Mouse (Mus musculus) liver (tissue): Measurements from ENCODE around the gene Adsl.
A peak's percentile ranks its signal among the peaks of the same experiment; 100 is the strongest.
"Not testable (repeated sequence)": the region's sequence is repeated elsewhere in the genome, so short reads cannot be mapped to it uniquely, and the experiment has no call there.

Experiments used
- DNase-seq: peaks from one replicate; pipeline ENCODE4 v3.0.0-alpha.2; 2020; ENCODE audit warnings: mixed read lengths

The Adsl gene

DNA sequence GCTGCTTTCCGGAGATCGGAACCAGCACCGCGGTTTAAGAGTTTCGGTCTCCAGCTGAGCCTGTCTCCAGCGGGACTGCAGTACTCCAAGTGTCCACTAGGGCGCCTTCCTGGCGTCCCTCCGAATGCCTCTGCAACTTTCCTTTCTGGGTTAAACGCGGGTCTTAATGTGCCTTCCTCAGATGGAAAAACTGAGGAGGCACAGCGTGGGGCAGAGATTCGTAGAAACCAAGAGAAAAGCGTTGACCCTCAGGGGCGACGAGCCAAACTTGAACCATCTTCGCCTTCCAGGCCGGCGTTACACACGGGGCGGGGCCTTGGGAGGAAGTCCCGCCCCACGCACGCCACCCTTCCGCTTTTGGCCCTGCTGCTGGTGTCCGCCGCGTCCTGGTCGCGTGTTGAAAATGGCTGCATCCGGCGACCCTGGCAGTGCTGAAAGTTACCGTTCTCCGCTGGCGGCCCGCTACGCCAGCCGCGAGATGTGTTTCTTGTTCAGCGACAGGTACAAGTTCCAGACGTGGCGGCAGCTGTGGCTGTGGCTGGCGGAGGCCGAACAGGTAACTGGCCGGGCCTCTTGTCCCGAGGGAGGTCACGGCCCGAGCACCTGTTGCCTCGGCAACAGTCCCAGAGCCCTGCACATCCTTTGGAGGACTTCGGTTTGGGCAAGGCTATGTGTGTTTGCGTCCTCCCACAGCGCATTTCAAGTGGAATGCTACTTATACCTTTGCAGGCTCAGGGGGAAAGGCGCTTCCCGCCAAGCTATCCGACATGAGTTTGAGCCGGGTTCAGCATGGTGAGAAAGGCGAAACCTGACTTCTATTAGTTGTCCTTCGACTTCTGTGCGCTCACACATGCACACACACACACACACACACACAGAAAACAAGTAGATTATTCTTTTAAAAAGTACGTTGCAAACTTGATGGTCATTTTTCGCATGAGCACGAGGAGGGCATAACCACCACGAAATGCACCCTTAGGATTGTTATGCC is at the start of gene Adsl:
Adsl (plus strand) TSS at position 346 of the 991 bp plus-strand sequence.
- peak; percentile 91 for DNase-seq

DNA sequence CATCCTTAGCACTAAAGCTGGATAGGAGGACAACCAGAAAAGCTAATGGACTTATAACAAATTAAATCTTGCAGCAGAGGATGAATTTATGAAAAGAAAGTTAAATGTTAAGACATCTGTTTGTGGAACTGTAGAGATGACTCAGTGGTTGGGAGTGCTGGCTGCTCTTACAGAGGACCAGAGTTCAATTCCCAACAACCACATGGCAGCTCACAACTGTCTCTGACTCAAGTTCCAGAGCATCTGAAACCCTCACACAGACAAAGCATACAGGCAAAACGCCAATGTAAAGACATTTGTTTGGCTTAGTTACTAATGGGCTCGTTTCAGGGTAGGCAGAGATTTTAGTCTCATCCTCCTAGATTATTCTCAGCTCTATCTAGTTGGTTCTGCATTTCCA is 48.5 kb upstream of the Adsl start:
- DNase-seq, result no peak

- DNase-seq, result no peak
These were observed 46.3 kb upstream of the Adsl start for GRCm38 (mm10) chr15:80901806-80902513.

DNA sequence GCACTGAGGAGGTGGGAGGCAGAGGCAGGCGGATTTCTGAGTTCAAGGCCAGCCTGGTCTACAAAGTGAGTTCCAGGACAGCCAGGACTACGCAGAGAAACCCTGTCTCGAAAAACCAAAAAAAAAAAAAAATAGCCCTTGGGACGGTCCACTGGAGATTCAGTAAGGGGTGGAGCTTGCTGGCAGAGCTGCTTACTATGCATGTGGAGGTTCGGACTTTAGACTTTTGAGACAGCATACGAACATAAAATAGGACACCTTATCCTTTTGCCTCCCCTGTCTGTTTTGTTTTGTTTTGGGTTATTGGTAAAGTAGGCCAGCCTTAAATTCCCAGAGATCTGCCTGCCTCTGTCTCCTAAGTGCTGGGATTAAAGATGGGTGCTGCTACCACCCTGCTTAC is 43.5 kb upstream of the Adsl start:
- not testable (repeated sequence) for DNase-seq

DNA sequence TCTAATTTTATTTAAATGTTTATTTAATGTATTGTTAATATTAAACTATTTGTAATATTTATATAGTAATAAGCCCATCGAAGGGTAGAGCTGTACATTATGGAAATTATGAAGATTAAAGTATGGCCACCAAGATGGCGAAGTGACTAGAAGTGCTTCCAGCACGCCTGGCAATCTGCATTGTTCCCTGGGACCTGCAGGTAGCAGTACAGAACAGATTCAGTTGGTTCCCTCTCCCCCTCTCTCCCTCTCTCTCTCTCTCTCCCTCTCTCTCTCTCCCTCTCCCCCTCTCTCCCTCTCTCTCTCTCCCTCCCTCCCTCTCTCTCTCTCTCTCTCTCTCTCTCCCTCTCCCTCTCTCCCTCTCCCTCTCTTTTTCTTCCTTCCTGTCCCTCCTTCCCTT is 38.1 kb upstream of the Adsl start:
- DNase-seq, result no peak

DNA sequence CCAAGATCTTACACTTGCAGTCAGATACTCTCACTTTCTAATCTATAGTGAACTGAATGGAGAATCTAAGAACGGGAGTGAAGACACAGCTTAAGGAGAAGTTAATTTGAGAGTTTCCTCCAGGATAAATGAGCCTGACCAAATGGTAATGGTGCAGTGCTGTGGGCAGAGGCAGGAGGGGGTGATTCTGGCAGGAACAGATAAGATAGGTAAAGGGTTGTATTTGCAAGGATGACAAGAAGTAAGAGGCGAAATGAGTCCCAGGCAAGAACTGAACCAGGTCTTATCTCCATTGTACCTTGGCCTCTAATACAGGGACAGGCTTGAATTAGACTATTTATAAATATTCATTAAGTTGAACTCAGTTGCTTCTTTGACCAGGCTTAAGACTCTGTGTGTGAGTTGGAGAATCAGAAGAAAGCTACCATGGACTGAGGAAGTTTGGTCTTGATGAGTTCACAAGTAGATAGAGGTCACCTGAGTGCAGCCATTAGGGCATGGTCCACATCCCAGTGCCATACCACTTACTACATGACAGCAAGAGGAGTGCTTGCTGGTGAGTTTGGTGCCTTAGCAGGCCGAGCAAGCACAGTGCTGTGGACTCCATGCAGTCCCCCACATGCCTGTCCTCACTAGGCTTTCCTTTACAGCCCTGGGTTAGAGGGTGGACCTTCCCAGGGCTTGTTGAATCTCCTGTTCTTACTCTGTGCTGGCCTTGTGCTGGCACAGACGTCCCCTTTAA is 37.3 kb upstream of the Adsl start:
- DNase-seq, result peak; percentile 73

DNA sequence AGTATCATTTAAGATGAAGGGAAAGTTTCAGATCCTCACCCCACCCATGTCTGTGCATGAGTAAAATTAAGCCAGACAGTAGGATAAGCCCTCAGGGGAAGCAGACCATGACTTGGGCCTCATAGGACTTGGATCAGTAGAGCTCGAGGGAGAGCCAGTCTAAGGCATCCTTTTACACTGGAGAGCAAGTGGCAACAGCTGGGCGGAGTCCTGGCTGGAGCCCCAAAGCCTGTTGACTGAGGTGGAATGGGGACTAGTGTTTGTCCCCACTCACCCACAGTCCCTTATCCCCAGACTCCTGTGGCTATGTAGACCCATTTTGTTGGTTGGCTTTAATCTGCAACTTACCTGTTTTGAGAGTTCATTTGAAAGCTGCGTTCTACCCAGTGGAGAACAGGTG is 36.1 kb upstream of the Adsl start:
- peak; percentile 44 for DNase-seq

DNA sequence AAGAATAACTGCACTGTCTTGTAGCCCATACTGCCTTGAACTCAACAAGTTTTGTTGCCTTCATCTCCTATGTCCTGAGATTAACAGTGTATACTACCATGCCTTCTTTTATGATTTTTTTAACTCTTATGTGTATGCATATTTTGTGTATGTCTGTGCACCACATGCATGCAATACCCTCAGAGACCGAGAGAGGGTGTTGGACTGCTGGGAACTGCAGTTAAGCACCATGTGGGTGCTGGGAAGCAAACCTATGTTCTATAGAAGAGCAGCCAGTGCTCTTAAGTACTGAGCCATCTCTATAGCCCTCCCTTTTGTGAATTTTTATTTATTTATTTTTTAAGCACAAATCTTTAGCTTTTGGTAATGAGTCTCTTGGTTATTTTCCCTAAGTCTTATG is 34.5 kb upstream of the Adsl start:
- DNase-seq, result no peak

GRCm38 (mm10) chr15:80915850-80916249 is 32.4 kb upstream of the Adsl start:
- no peak for DNase-seq

DNA sequence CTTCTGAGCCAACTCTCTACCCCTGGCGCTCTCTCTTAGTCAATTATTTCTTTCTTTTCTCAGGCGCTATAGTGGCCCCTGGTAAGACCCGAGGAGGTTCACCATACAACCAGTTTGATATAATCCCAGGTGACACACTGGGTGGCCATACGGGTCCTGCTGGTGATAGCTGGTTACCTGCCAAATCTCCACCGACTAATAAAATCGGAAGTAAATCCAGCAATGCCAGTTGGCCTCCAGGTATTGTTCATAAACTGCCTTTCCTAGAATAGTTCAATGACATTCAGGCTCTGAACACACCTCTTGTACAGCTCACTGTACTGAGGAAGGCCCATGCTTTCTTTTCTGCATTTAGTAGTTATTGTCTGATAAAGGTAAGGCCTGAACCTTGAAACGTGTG is 31.7 kb upstream of the Adsl start:
- no peak for DNase-seq

DNA sequence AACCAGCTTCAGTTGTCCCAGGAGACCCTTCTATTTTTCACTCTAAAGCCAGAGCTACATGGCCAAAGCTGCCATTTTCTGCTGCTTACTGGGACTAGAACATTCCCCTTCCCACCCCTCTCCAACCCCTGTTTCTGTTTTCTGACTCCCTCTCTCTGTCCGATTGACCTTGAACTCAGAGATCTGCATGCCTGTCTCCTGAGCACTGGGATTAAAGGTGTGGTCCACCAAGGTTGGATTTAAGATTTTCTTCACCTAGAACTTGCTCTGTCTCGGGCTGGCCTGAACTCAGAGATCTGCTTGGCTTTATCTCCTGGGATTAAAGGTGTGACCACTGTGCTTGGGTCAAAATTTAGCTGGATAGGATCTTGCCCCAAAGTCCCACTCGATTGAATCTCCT is 27.9 kb upstream of the Adsl start:
- no peak for DNase-seq

DNA sequence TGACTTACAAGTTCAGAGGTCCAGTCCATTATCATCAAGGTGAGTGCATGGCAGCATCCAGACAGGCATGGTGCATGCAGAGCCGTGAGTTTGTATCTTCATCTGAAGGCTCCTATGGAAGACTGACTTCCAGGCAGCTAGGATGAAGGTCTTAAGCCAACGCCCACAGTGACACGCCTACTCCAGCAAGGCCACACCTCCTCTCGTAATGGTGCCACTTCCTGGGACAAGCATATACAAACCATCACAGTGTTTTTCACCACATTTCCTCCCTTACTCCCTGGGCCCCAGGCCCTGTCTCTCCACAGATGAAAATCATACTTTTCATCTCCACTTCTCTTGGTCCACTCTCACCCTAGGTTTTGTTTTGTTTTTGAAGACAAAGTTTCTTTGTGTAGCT is 26.5 kb upstream of the Adsl start:
- DNase-seq, result peak; percentile 47

GRCm38 (mm10) chr15:80924211-80924610 is 24.1 kb upstream of the Adsl start:
- no peak for DNase-seq

GRCm38 (mm10) chr15:80928811-80929355 is 19.4 kb upstream of the Adsl start:
- DNase-seq, result no peak

DNA sequence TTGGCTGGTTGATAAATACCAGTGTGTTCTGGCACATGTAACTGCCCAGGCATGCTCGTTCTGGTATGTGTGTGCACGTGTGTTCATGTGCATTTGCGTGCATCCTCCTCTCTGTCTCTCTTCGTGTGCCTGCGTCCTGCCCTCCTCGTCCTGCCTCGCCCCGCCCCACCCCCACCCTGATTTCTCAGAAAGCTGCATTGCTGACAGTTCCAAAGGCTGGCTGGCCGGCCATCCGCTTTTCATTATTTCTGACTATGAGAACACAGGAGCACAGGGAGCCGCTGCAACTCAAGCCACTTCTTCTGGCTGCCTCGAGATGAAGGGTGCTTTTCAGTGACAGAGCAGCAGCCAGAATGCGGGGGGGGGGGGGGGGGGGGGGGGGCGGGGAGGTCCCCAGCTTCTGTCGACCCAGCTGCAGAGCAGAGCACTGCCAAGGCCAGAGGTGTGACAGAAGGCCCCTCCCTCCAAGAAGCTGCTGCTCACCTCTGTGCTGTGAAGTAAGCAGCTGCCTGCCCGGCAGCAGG is 18.2 kb upstream of the Adsl start:
- DNase-seq, result peak; percentile 66

DNA sequence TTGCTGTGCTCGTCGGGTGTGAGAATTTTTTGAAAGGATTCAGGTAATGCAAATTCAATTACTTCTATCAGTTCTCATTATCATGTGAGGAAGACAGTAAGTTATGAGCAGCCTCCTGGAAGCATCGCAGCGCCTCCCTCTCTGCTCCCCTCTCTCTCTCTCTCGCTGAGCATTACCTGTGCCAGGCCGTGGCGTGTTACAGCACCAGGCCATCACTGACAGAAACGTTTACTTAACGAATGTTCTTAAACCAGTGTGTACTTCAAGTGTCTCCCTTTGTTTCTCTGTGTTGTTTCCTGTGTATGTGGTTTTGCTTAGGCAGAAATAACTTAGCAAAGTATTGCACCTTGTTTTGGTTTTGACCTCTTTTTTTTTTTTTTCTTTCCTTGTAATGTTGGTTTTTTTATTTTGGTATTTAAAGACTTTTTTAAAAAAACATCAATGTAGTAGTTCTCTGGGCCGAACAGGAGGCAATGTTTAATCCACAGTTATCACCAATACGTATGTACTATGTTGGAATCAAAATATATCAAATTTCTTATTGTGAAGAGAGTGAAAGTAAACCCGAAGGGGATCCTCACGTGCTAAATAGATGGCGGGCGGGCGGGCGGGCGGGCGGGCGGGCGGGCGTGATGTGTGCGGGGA is 17.5 kb upstream of the Adsl start:
- DNase-seq, result not testable (repeated sequence)

- DNase-seq, result no peak
These were observed 16.8 kb upstream of the Adsl start for GRCm38 (mm10) chr15:80931345-80931960.

GRCm38 (mm10) chr15:80934841-80935240 is 13.4 kb upstream of the Adsl start:
- no peak for DNase-seq

- no peak for DNase-seq
These were observed 11.6 kb upstream of the Adsl start for GRCm38 (mm10) chr15:80936686-80937085.

GRCm38 (mm10) chr15:80938615-80939014 is 9.7 kb upstream of the Adsl start:
- no peak for DNase-seq

GRCm38 (mm10) chr15:80939401-80939800 is 8.9 kb upstream of the Adsl start:
- DNase-seq, result no peak
